Mouse (Mus musculus): ENCODE measurements at regions not wholly inside any gene's neighbourhood (a gene's known extent, or its start where the extent isn't known, plus 50 kb on each side); places are given as distances from the start of the nearest gene placed in this dataset.

DNA sequence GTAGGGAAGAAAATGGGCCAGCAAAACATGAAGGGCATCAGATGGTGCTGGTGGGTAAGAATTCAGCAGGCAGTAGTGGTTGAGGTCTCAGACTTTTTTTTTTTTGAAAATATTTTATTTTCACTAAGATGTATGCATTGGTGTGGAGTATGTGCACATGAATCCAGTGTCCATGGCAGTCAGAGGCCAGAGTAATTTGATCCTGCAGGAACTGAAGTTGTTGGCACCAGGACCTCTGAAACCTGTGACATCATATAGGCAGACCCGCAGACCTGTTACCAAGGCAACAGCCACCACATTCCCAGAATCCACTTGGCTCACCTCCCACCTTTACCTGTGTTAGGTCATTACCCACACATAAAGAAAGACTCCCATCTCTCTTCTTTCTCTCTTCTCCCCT lies 207.2 kb upstream of the Megf9 start:
- H3K9me3 ChIP-seq (replicated peaks; ENCODE audit: control insufficient read depth, low read length) = no peaks in the 10 kb centered on the region
- 40% methylated on average over 1 of the region's 1 CpGs for WGBS
- ATAC-seq (ENCODE audit: insufficient read depth, low FRiP score) = no peak
- no peak overlapping the region for H3K9ac ChIP-seq (ENCODE audit: low read length)
- no peaks in the 10 kb centered on the region for H3K27me3 ChIP-seq (ENCODE audit: control insufficient read depth, insufficient read depth, low read length)
- H3K27ac ChIP-seq (ENCODE audit: low read length) = no peak overlapping the region
- H3K4me3 ChIP-seq (replicated peaks; ENCODE audit: low read length) = no peak overlapping the region
- H3K36me3 ChIP-seq (ENCODE audit: control insufficient read depth, insufficient read depth, low read length) = no peaks in the 10 kb centered on the region
- H3K4me1 ChIP-seq (ENCODE audit: control insufficient read depth, insufficient read depth, low read length) = no peaks in the 10 kb centered on the region
- H3K4me2 ChIP-seq (ENCODE audit: low read depth, low read length) = no peak overlapping the region

DNA sequence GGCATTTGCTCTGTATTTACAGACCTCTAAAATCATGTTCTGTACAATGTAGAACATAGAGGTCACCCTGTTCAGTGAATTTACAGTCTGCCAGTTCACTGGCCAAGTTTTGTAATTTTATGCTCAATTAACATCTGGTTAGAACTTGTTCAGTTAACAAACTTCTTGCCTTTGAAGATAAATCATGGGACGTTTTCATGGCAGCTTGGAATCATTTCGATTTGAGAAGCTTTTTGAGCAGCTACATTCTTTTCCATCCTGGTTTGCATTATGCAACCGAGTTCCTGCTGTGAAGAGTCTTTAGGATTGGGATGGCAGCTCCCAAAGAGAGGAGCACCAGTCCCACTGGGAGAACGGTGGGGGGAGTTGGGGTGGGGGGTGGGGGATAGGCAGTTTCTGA lies 206.3 kb upstream of the Megf9 start:
- no peaks in the 10 kb centered on the region for H3K27me3 ChIP-seq (ENCODE audit: control insufficient read depth, insufficient read depth, low read length)
- H3K9ac ChIP-seq (ENCODE audit: low read length) = no peak overlapping the region
- ATAC-seq (ENCODE audit: insufficient read depth, low FRiP score) = no peak
- no peaks in the 10 kb centered on the region for H3K4me1 ChIP-seq (ENCODE audit: control insufficient read depth, insufficient read depth, low read length)
- no peak overlapping the region for H3K4me2 ChIP-seq (ENCODE audit: low read depth, low read length)
- H3K9me3 ChIP-seq (replicated peaks; ENCODE audit: control insufficient read depth, low read length) = no peaks in the 10 kb centered on the region
- no peaks in the 10 kb centered on the region for H3K36me3 ChIP-seq (ENCODE audit: control insufficient read depth, insufficient read depth, low read length)
- no peak overlapping the region for H3K27ac ChIP-seq (ENCODE audit: low read length)
- H3K4me3 ChIP-seq (replicated peaks; ENCODE audit: low read length) = no peak overlapping the region
- 42% methylated on average over 4 of the region's 4 CpGs for WGBS

DNA sequence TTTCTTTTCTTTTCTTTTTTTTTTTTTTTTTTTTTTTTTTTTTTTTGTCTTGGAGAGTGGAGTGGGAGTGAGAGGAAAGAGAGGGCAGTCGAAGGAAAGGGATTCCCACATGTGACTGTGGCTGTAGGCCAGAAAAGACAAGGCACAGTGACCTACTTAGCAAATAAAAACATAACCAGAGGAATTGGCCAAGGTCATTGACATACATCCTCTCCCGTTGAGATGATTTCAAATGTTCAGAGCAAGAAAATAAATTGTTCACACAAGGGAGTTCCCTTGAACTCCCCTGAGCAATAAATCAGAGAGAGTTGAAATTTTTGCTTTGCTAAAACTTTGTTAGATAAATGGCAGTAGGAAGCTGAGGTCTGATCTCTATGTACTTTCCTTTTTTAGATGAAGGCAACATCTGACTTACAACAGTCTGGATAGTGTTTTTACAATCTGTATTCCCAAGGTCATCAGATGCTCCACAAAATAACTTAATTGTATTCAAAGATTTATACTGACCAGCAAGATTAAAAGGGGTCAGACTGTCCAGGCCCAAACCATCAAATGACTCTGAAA lies 174.4 kb upstream of the Megf9 start:
- Histone ChIP-seq H3K27me3 (ENCODE audit: control insufficient read depth, insufficient read depth, low read length) (no peaks in the 10 kb centered on the region), H3K9ac (ENCODE audit: low read length) (no peak overlapping the region), H3K27ac (ENCODE audit: low read length) (no peak overlapping the region), H3K4me2 (ENCODE audit: low read depth, low read length) (no peak overlapping the region), H3K4me3 (replicated peaks; ENCODE audit: low read length) (no peak overlapping the region), H3K9me3 (replicated peaks; ENCODE audit: control insufficient read depth, low read length) (no peaks in the 10 kb centered on the region), H3K4me1 (ENCODE audit: control insufficient read depth, insufficient read depth, low read length) (no peaks in the 10 kb centered on the region), H3K36me3 (ENCODE audit: control insufficient read depth, insufficient read depth, low read length) (no peaks in the 10 kb centered on the region)
- WGBS = 21% methylated on average over 2 of the region's 2 CpGs
- ATAC-seq (ENCODE audit: insufficient read depth, low FRiP score) = no peak

DNA sequence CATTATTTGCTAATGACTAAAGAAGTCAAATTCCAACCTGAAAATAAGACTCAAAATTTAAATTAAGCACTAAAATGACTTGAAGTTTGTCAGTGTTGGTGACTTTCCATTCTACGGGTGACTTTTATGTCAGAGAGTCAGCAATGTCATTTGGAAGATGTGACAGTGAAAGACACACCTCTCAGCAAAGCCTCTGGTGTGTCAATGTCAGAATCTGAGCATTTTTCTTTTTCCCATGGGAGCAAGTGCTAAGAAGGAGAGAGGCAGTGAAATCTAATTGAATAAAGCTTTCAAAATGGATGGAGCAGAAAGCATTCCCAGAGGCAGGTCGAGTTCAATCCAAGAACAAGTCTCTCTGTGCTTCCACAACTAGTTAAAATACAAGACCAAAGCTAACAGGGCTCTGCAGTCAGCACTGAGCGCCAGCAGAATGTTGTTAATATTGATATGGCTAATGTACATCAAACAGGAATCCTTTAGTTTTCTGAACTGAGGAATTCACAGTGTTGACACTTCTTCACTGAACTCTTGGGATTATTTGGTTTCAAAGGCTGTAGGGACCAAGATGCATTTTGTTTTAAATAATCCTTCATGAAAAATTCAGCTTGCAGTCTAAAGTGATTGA lies 170.4 kb upstream of the Megf9 start:
- Histone ChIP-seq H3K9me3 (replicated peaks; ENCODE audit: control insufficient read depth, low read length) (no peaks in the 10 kb centered on the region), H3K27me3 (ENCODE audit: control insufficient read depth, insufficient read depth, low read length) (no peaks in the 10 kb centered on the region), H3K36me3 (ENCODE audit: control insufficient read depth, insufficient read depth, low read length) (no peaks in the 10 kb centered on the region), H3K4me1 (ENCODE audit: control insufficient read depth, insufficient read depth, low read length) (no peaks in the 10 kb centered on the region), H3K9ac (ENCODE audit: low read length) (no peak overlapping the region), H3K4me3 (replicated peaks; ENCODE audit: low read length) (no peak overlapping the region), H3K27ac (ENCODE audit: low read length) (no peak overlapping the region), H3K4me2 (ENCODE audit: low read depth, low read length) (no peak overlapping the region)
- 67% methylated on average over 3 of the region's 3 CpGs for WGBS
- no peak for ATAC-seq (ENCODE audit: insufficient read depth, low FRiP score)

GRCm38 (mm10) chr4:70700894-70701293 lies 166.1 kb upstream of the Megf9 start:
- no peaks in the 10 kb centered on the region for H3K27me3 ChIP-seq (ENCODE audit: control insufficient read depth, insufficient read depth, low read length)
- WGBS = 87% methylated on average over 1 of the region's 1 CpGs
- ATAC-seq (ENCODE audit: insufficient read depth, low FRiP score) = no peak
- no peak overlapping the region for H3K27ac ChIP-seq (ENCODE audit: low read length)
- H3K9ac ChIP-seq (ENCODE audit: low read length) = no peak overlapping the region
- H3K4me2 ChIP-seq (ENCODE audit: low read depth, low read length) = no peak overlapping the region
- H3K4me3 ChIP-seq (replicated peaks; ENCODE audit: low read length) = no peak overlapping the region
- H3K36me3 ChIP-seq (ENCODE audit: control insufficient read depth, insufficient read depth, low read length) = no peaks in the 10 kb centered on the region
- no peaks in the 10 kb centered on the region for H3K4me1 ChIP-seq (ENCODE audit: control insufficient read depth, insufficient read depth, low read length)
- no peaks in the 10 kb centered on the region for H3K9me3 ChIP-seq (replicated peaks; ENCODE audit: control insufficient read depth, low read length)

DNA sequence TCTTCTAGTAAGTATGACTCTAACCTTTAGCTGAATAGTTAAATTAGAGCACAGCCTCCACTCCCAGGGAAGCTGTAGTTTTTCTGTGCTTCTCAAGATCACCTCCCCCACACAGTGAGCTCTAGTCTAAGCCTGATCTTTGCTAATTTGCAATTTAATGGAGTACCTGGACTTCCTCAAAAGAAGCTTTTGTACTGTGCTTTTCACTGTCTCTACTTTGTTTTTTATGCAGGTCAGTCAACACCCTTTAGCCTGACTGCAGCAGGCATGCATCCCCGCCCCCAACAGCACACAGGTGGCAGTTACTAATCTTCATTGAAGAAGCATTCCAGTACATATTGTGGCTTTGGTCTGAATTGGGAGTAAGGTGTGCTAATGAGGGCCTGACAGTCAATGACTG lies 129.4 kb upstream of the Megf9 start:
- Histone ChIP-seq H3K27me3 (ENCODE audit: control insufficient read depth, insufficient read depth, low read length) (no peaks in the 10 kb centered on the region), H3K27ac (ENCODE audit: low read length) (no peak overlapping the region), H3K4me1 (ENCODE audit: control insufficient read depth, insufficient read depth, low read length) (no peaks in the 10 kb centered on the region), H3K4me3 (replicated peaks; ENCODE audit: low read length) (no peak overlapping the region), H3K36me3 (ENCODE audit: control insufficient read depth, insufficient read depth, low read length) (no peaks in the 10 kb centered on the region), H3K4me2 (ENCODE audit: low read depth, low read length) (no peak overlapping the region), H3K9ac (ENCODE audit: low read length) (no peak overlapping the region), H3K9me3 (replicated peaks; ENCODE audit: control insufficient read depth, low read length) (no peaks in the 10 kb centered on the region)
- 84% methylated on average over 1 of the region's 1 CpGs for WGBS
- ATAC-seq (ENCODE audit: insufficient read depth, low FRiP score) = no peak

GRCm38 (mm10) chr4:70621431-70621837 lies 86.6 kb upstream of the Megf9 start:
- H3K27me3 ChIP-seq (ENCODE audit: control insufficient read depth, insufficient read depth, low read length) = no peaks in the 10 kb centered on the region
- H3K4me3 ChIP-seq (replicated peaks; ENCODE audit: low read length) = no peak overlapping the region
- no peaks in the 10 kb centered on the region for H3K4me1 ChIP-seq (ENCODE audit: control insufficient read depth, insufficient read depth, low read length)
- no peak overlapping the region for H3K4me2 ChIP-seq (ENCODE audit: low read depth, low read length)
- no peaks in the 10 kb centered on the region for H3K36me3 ChIP-seq (ENCODE audit: control insufficient read depth, insufficient read depth, low read length)
- H3K9me3 ChIP-seq (replicated peaks; ENCODE audit: control insufficient read depth, low read length) = no peaks in the 10 kb centered on the region
- 30% methylated on average over 2 of the region's 2 CpGs for WGBS
- H3K27ac ChIP-seq (ENCODE audit: low read length) = no peak overlapping the region
- H3K9ac ChIP-seq (ENCODE audit: low read length) = no peak overlapping the region
- peak; percentile 40; the same call in 1 of the 2 replicates for ATAC-seq (ENCODE audit: insufficient read depth, low FRiP score)

DNA sequence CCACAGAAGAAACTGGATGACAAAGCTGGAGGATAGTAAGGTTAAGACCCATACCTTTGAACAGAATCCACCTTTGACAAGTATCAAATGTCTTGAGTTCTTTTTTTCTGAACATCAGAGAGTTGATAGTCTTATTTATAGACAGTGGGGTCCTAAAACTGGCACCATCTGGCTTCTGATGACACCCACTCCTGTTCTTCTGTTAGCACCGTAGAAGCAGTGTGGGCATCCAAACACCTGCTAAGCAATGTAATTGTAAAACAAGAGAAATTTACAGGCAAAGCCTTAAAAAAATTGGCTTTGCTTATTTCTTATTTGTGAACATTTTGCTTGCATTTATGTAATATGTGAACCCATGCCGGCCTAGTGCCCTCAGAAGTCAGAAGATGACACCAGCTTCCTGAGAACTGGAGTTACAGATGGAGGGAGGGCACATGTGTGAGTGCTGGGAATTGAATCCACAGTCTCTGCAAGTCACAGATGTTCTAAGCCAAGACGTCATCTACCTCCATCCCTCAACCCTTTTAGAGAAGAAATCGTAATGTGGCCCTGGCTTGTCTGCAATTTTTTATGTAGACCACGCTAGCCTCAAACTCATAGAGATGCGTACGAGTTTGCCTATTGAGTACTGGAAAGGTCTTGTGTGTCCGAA lies 85.0 kb upstream of the Megf9 start:
- Histone ChIP-seq H3K4me2 (ENCODE audit: low read depth, low read length) (no peak overlapping the region), H3K27ac (ENCODE audit: low read length) (no peak overlapping the region), H3K27me3 (ENCODE audit: control insufficient read depth, insufficient read depth, low read length) (no peaks in the 10 kb centered on the region), H3K9ac (ENCODE audit: low read length) (no peak overlapping the region), H3K4me3 (replicated peaks; ENCODE audit: low read length) (no peak overlapping the region), H3K36me3 (ENCODE audit: control insufficient read depth, insufficient read depth, low read length) (no peaks in the 10 kb centered on the region), H3K9me3 (replicated peaks; ENCODE audit: control insufficient read depth, low read length) (no peaks in the 10 kb centered on the region), H3K4me1 (ENCODE audit: control insufficient read depth, insufficient read depth, low read length) (no peaks in the 10 kb centered on the region)
- WGBS = 90% methylated on average over 8 of the region's 8 CpGs
- no peak for ATAC-seq (ENCODE audit: insufficient read depth, low FRiP score)

- H3K9ac ChIP-seq (ENCODE audit: low read length) = no peak overlapping the region
- no peak overlapping the region for H3K27ac ChIP-seq (ENCODE audit: low read length)
- no peaks in the 10 kb centered on the region for H3K36me3 ChIP-seq (ENCODE audit: control insufficient read depth, insufficient read depth, low read length)
- WGBS = 50% methylated on average over 4 of the region's 4 CpGs
- H3K27me3 ChIP-seq (ENCODE audit: control insufficient read depth, insufficient read depth, low read length) = no peaks in the 10 kb centered on the region
- no peak overlapping the region for H3K4me3 ChIP-seq (replicated peaks; ENCODE audit: low read length)
- H3K4me1 ChIP-seq (ENCODE audit: control insufficient read depth, insufficient read depth, low read length) = no peaks in the 10 kb centered on the region
- no peaks in the 10 kb centered on the region for H3K9me3 ChIP-seq (replicated peaks; ENCODE audit: control insufficient read depth, low read length)
- H3K4me2 ChIP-seq (ENCODE audit: low read depth, low read length) = no peak overlapping the region
- no peak for ATAC-seq (ENCODE audit: insufficient read depth, low FRiP score)
These were observed 81.0 kb upstream of the Megf9 start for GRCm38 (mm10) chr4:70615794-70616193.

Data from stomach, embryonic 16.5 days (tissue).